Mouse (Mus musculus): ENCODE data around the gene Gpc1. TPM values are rescaled to one million over a fixed set of nuclear protein-coding genes. Genes with fewer than 3 reads are reported as not detected.

The Gpc1 gene
- total RNA-seq (2014; rRNA removed) (132 and 173 TPM in 2 replicates), polyA plus RNA-seq (2015; fragmentation: Nextera tagmentation; extraction: Ambion mirVana) (47.4 and 52.8 TPM in 2 replicates)

DNA sequence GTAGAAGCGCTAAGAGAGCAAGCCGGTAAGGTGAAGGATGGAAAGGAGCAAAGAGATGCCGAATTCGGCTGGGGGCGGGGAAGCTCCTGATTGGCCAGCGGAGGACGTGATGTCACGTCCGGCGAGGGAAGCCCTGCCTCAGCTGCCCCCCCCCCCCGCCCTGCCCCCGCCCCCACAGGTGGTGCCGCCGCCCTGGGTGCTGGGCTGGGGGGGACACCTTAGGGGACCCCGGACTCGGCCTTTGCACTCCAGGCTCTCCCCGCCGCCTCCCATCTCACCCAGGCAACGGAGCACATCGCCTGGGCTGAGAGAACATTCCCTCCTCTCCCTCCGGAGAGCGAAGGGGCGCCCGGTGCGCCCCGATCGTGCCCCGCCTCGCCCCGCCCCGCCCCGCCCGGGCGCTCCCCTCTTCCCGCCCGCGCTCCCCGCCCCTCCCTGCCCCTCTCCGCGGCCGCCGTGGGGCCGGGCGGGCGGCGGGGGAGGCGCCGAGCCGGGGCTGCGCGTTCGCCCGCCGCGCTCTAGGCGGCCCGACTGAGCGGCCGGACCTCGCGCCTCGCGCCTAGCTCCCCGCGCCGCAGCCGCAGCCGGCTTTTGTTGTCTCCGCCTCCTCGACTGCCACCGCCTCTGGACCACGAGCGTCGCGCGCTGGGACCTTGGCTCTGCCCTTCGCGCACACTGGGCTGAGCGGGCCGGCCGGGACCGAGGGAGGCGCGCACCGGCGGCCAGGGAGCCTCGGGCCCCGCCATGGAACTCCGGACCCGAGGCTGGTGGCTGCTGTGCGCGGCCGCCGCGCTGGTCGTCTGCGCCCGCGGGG is at the start of gene Gpc1:
Gene Gpc1, plus strand, starts transcription at position 458 of the 814 bp plus-strand sequence.
- H3K4me3 ChIP-seq (ENCODE audit: low read depth, low read length), result peak within 1 kb of the TSS; percentile 67
- no peak for TF ChIP-seq CTCF (IDR thresholded peaks at IDR 0.05; ENCODE audit: low read depth)
- peak within 1 kb of the TSS; percentile 61 for H3K4me2 ChIP-seq (ENCODE audit: low read depth)
- H3K27ac ChIP-seq (ENCODE audit: low read depth, low read length), result peak within 1 kb of the TSS; percentile 92
- ATAC-seq (peak; percentile 81), DNase-seq (peak; percentile 93)
- H3K27me3 ChIP-seq (ENCODE audit: insufficient read depth, low read length), result no peaks in the 10 kb centered on the region
- peaks cover 14% of the 10 kb centered on the region; the same call in 1 of the 2 replicates for H3K36me3 ChIP-seq (ENCODE audit: insufficient read depth)
- WGBS, result under 1% methylated on average over 64 of the region's 99 CpGs
- H3K4me1 ChIP-seq (ENCODE audit: insufficient read depth), result peaks cover 19% of the 10 kb centered on the region
- peak within 1 kb of the TSS; percentile 93 for H3K9ac ChIP-seq
- no peaks in the 10 kb centered on the region for H3K9me3 ChIP-seq (ENCODE audit: low read length)

DNA sequence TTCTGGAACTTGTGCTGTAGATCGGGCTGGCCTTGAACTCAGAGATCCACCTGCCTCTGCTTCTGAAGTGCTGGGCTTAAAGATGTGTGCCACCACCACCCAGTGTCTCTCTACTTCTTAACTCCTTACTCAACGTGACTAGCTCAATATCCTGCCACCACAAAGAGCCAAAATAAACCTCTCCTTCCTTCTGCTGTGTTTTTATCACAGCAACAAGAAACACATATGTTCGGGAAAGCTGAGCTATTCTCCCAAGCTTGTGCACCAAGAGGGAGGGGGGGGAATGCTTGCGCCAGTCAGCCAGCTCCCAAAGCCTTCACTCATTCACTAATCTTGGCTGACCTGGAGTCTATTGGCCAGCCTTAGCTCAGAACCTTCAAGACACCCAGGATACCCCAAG is 49.6 kb upstream of the Gpc1 start:
- Histone ChIP-seq H3K27me3 (ENCODE audit: insufficient read depth, low read length) (no peaks in the 10 kb centered on the region), H3K27ac (ENCODE audit: low read depth, low read length) (no peak overlapping the region), H3K4me3 (ENCODE audit: low read depth, low read length) (no peak overlapping the region), H3K9ac (no peak overlapping the region), H3K4me2 (ENCODE audit: low read depth) (no peak overlapping the region), H3K4me1 (ENCODE audit: insufficient read depth) (no peaks in the 10 kb centered on the region), H3K9me3 (ENCODE audit: low read length) (no peaks in the 10 kb centered on the region), H3K36me3 (ENCODE audit: insufficient read depth) (no peaks in the 10 kb centered on the region)
- DNase-seq (no peak), ATAC-seq (peak; percentile 53)
- TF ChIP-seq CTCF (IDR thresholded peaks at IDR 0.05; ENCODE audit: low read depth), result no peak
- 59% methylated on average over 4 of the region's 4 CpGs for WGBS

- no peak; the same call in 1 of the 2 replicates for ATAC-seq
- H3K9me3 ChIP-seq (ENCODE audit: low read length), result no peaks in the 10 kb centered on the region
- no peak for TF ChIP-seq CTCF (IDR thresholded peaks at IDR 0.05; ENCODE audit: low read depth)
Measured at GRCm38 (mm10) chr1:92782587-92782986, 48.9 kb upstream of the Gpc1 start.

GRCm38 (mm10) chr1:92787221-92787620 is 44.2 kb upstream of the Gpc1 start:
- Histone ChIP-seq H3K4me3 (ENCODE audit: low read depth, low read length) (no peak overlapping the region), H3K9me3 (ENCODE audit: low read length) (no peaks in the 10 kb centered on the region), H3K27me3 (ENCODE audit: insufficient read depth, low read length) (no peaks in the 10 kb centered on the region), H3K4me1 (ENCODE audit: insufficient read depth) (0 out of 2 replicates have a peak, but pooled peaks cover 6% of the 10 kb centered on the region), H3K9ac (no peak overlapping the region), H3K4me2 (ENCODE audit: low read depth) (no peak overlapping the region), H3K36me3 (ENCODE audit: insufficient read depth) (no peaks in the 10 kb centered on the region), H3K27ac (ENCODE audit: low read depth, low read length) (no peak overlapping the region)
- 49% methylated on average over 8 of the region's 8 CpGs for WGBS
- no peak for DNase-seq
- ATAC-seq, result no peak
- TF ChIP-seq CTCF (IDR thresholded peaks at IDR 0.05; ENCODE audit: low read depth), result no peak

More at GRCm38 (mm10) chr1:92782587-92782986, 48.9 kb upstream of the Gpc1 start:
- DNase-seq, result no peak
- no peaks in the 10 kb centered on the region for H3K36me3 ChIP-seq (ENCODE audit: insufficient read depth)
- no peaks in the 10 kb centered on the region for H3K4me1 ChIP-seq (ENCODE audit: insufficient read depth)
- H3K27ac ChIP-seq (ENCODE audit: low read depth, low read length), result no peak overlapping the region
- H3K4me2 ChIP-seq (ENCODE audit: low read depth), result no peak overlapping the region
- H3K4me3 ChIP-seq (ENCODE audit: low read depth, low read length), result no peak overlapping the region
- H3K9ac ChIP-seq, result no peak overlapping the region
- 73% methylated on average over 6 of the region's 6 CpGs for WGBS
- H3K27me3 ChIP-seq (ENCODE audit: insufficient read depth, low read length), result no peaks in the 10 kb centered on the region

- ATAC-seq (no peak), DNase-seq (no peak)
- no peaks in the 10 kb centered on the region for H3K27me3 ChIP-seq (ENCODE audit: insufficient read depth, low read length)
- no peak for TF ChIP-seq CTCF (IDR thresholded peaks at IDR 0.05; ENCODE audit: low read depth)
- no peaks in the 10 kb centered on the region for H3K36me3 ChIP-seq (ENCODE audit: insufficient read depth)
- H3K9me3 ChIP-seq (ENCODE audit: low read length), result no peaks in the 10 kb centered on the region
- H3K4me3 ChIP-seq (ENCODE audit: low read depth, low read length), result no peak overlapping the region
- no peak overlapping the region for H3K4me2 ChIP-seq (ENCODE audit: low read depth)
- no peak overlapping the region for H3K9ac ChIP-seq
- 92% methylated on average over 7 of the region's 7 CpGs for WGBS
- 0 out of 2 replicates have a peak, but pooled peaks cover 6% of the 10 kb centered on the region for H3K4me1 ChIP-seq (ENCODE audit: insufficient read depth)
- no peak overlapping the region for H3K27ac ChIP-seq (ENCODE audit: low read depth, low read length)
Measured at GRCm38 (mm10) chr1:92788049-92788448, 43.4 kb upstream of the Gpc1 start.

DNA sequence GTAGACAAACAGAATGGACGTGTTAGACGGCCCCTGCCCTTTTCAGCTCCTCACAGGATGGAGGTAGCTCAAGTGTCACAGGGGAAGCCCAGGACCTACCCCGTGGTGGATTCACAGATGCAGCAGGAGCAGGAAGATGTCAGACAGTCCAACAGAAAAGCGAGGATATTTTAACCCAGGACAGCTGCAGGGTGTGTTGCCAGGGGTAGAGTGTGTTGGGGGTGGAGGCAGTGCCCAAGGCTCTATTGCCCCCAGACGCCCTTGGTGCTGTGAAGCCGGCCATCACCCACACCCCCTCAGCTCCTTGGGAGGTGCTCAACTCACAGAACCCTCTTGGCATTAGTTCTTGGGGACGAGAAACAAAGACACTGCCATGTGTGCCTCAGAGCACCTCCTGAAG is 40.8 kb upstream of the Gpc1 start:
- ATAC-seq, result no peak
- no peak overlapping the region for H3K4me2 ChIP-seq (ENCODE audit: low read depth)

More for the DNA sequence above, 40.8 kb upstream of the Gpc1 start:
- no peak for TF ChIP-seq CTCF (IDR thresholded peaks at IDR 0.05; ENCODE audit: low read depth)
- no peaks in the 10 kb centered on the region for H3K36me3 ChIP-seq (ENCODE audit: insufficient read depth)
- H3K27me3 ChIP-seq (ENCODE audit: insufficient read depth, low read length), result no peaks in the 10 kb centered on the region
- no peak overlapping the region for H3K27ac ChIP-seq (ENCODE audit: low read depth, low read length)
- 0 out of 2 replicates have a peak, but pooled peaks cover 6% of the 10 kb centered on the region for H3K4me1 ChIP-seq (ENCODE audit: insufficient read depth)
- H3K4me3 ChIP-seq (ENCODE audit: low read depth, low read length), result no peak overlapping the region
- H3K9me3 ChIP-seq (ENCODE audit: low read length), result no peaks in the 10 kb centered on the region
- no peak for DNase-seq
- H3K9ac ChIP-seq, result no peak overlapping the region
- 20% methylated on average over 7 of the region's 7 CpGs for WGBS

Data from forebrain, postnatal 0 days (tissue).